Mouse (Mus musculus): ENCODE data around the gene Sipa1l3. TPM values are rescaled to one million over a fixed set of nuclear protein-coding genes. Genes with fewer than 3 reads are reported as not detected.

Gene Sipa1l3
- polyA plus RNA-seq, 2 experiments, result 16.2 to 39.0 TPM

- no peak for TF ChIP-seq POLR2A (IDR thresholded peaks at IDR 0.05; ENCODE audit: borderline replicate concordance, extremely low read depth, insufficient read depth, insufficient read length)
- ATAC-seq (ENCODE audit: low FRiP score, low read depth) (peak; percentile 81), DNase-seq (ENCODE audit: low spot score) (peak; percentile 78)
- Histone ChIP-seq H3K36me3 (ENCODE audit: control insufficient read depth, insufficient read depth, low read length) (peaks cover 67% of the 10 kb centered on the region), H3K4me1 (ENCODE audit: control insufficient read depth, insufficient read depth, low read length) (no peaks in the 10 kb centered on the region), H3K4me2 (replicated peaks; ENCODE audit: low read depth, low read length, severe bottlenecking) (no peak overlapping the region), H3K9me3 (ENCODE audit: control insufficient read depth, low read length) (no peaks in the 10 kb centered on the region), H3K27ac (replicated peaks; ENCODE audit: low read depth, low read length) (no peak overlapping the region), H3K4me3 (replicated peaks; ENCODE audit: low read length) (no peak overlapping the region), H3K27me3 (ENCODE audit: control insufficient read depth, insufficient read depth, low read length) (no peaks in the 10 kb centered on the region), H3K9ac (ENCODE audit: low read depth, low read length, severe bottlenecking) (no peak overlapping the region)
- WGBS, result 31% methylated on average over 10 of the region's 10 CpGs
Measured at GRCm38 (mm10) chr7:29383255-29383654, 135.2 kb downstream of the Sipa1l3 start.

- Histone ChIP-seq H3K27me3 (ENCODE audit: control insufficient read depth, insufficient read depth, low read length) (no peaks in the 10 kb centered on the region), H3K27ac (replicated peaks; ENCODE audit: low read depth, low read length) (no peak overlapping the region), H3K4me1 (ENCODE audit: control insufficient read depth, insufficient read depth, low read length) (no peaks in the 10 kb centered on the region), H3K9ac (ENCODE audit: low read depth, low read length, severe bottlenecking) (no peak overlapping the region), H3K9me3 (ENCODE audit: control insufficient read depth, low read length) (no peaks in the 10 kb centered on the region), H3K4me3 (replicated peaks; ENCODE audit: low read length) (no peak overlapping the region), H3K4me2 (replicated peaks; ENCODE audit: low read depth, low read length, severe bottlenecking) (no peak overlapping the region), H3K36me3 (ENCODE audit: control insufficient read depth, insufficient read depth, low read length) (peaks cover 71% of the 10 kb centered on the region)
- no peak for TF ChIP-seq POLR2A (IDR thresholded peaks at IDR 0.05; ENCODE audit: borderline replicate concordance, extremely low read depth, insufficient read depth, insufficient read length)
- DNase-seq (ENCODE audit: low spot score) (no peak), ATAC-seq (ENCODE audit: low FRiP score, low read depth) (no peak)
- WGBS, result 91% methylated on average over 7 of the region's 7 CpGs
Measured at GRCm38 (mm10) chr7:29381466-29382040, 136.9 kb downstream of the Sipa1l3 start.

- Histone ChIP-seq H3K36me3 (ENCODE audit: control insufficient read depth, insufficient read depth, low read length) (peaks cover 51% of the 10 kb centered on the region), H3K4me2 (replicated peaks; ENCODE audit: low read depth, low read length, severe bottlenecking) (no peak overlapping the region), H3K4me1 (ENCODE audit: control insufficient read depth, insufficient read depth, low read length) (no peaks in the 10 kb centered on the region), H3K4me3 (replicated peaks; ENCODE audit: low read length) (no peak overlapping the region), H3K27me3 (ENCODE audit: control insufficient read depth, insufficient read depth, low read length) (no peaks in the 10 kb centered on the region), H3K27ac (replicated peaks; ENCODE audit: low read depth, low read length) (no peak overlapping the region), H3K9me3 (ENCODE audit: control insufficient read depth, low read length) (no peaks in the 10 kb centered on the region), H3K9ac (ENCODE audit: low read depth, low read length, severe bottlenecking) (no peak overlapping the region)
- WGBS, result 84% methylated on average over 6 of the region's 6 CpGs
- DNase-seq (ENCODE audit: low spot score), result no peak
- no peak for ATAC-seq (ENCODE audit: low FRiP score, low read depth)
- TF ChIP-seq POLR2A (IDR thresholded peaks at IDR 0.05; ENCODE audit: borderline replicate concordance, extremely low read depth, insufficient read depth, insufficient read length), result no peak
Measured at GRCm38 (mm10) chr7:29374054-29374453, 144.4 kb downstream of the Sipa1l3 start.

- ATAC-seq (ENCODE audit: low FRiP score, low read depth), result no peak
Measured at GRCm38 (mm10) chr7:29372123-29372522, 146.3 kb downstream of the Sipa1l3 start.

GRCm38 (mm10) chr7:29370031-29370430 lies 148.4 kb downstream of the Sipa1l3 start:
- Histone ChIP-seq H3K27me3 (ENCODE audit: control insufficient read depth, insufficient read depth, low read length) (no peaks in the 10 kb centered on the region), H3K4me1 (ENCODE audit: control insufficient read depth, insufficient read depth, low read length) (no peaks in the 10 kb centered on the region), H3K9me3 (ENCODE audit: control insufficient read depth, low read length) (no peaks in the 10 kb centered on the region), H3K27ac (replicated peaks; ENCODE audit: low read depth, low read length) (no peak overlapping the region), H3K36me3 (ENCODE audit: control insufficient read depth, insufficient read depth, low read length) (peaks cover 35% of the 10 kb centered on the region), H3K4me3 (replicated peaks; ENCODE audit: low read length) (no peak overlapping the region), H3K4me2 (replicated peaks; ENCODE audit: low read depth, low read length, severe bottlenecking) (no peak overlapping the region), H3K9ac (ENCODE audit: low read depth, low read length, severe bottlenecking) (no peak overlapping the region)
- no peak for ATAC-seq (ENCODE audit: low FRiP score, low read depth)
- no peak for TF ChIP-seq POLR2A (IDR thresholded peaks at IDR 0.05; ENCODE audit: borderline replicate concordance, extremely low read depth, insufficient read depth, insufficient read length)
- 54% methylated on average over 6 of the region's 6 CpGs for WGBS
- DNase-seq (ENCODE audit: low spot score), result peak; percentile 33

More at GRCm38 (mm10) chr7:29372123-29372522, 146.3 kb downstream of the Sipa1l3 start:
- peaks cover 37% of the 10 kb centered on the region for H3K36me3 ChIP-seq (ENCODE audit: control insufficient read depth, insufficient read depth, low read length)
- H3K9me3 ChIP-seq (ENCODE audit: control insufficient read depth, low read length), result no peaks in the 10 kb centered on the region
- no peak overlapping the region for H3K9ac ChIP-seq (ENCODE audit: low read depth, low read length, severe bottlenecking)
- H3K4me1 ChIP-seq (ENCODE audit: control insufficient read depth, insufficient read depth, low read length), result no peaks in the 10 kb centered on the region
- 92% methylated on average over 5 of the region's 5 CpGs for WGBS
- DNase-seq (ENCODE audit: low spot score), result no peak
- H3K4me2 ChIP-seq (replicated peaks; ENCODE audit: low read depth, low read length, severe bottlenecking), result no peak overlapping the region
- H3K4me3 ChIP-seq (replicated peaks; ENCODE audit: low read length), result no peak overlapping the region
- no peak for TF ChIP-seq POLR2A (IDR thresholded peaks at IDR 0.05; ENCODE audit: borderline replicate concordance, extremely low read depth, insufficient read depth, insufficient read length)
- no peaks in the 10 kb centered on the region for H3K27me3 ChIP-seq (ENCODE audit: control insufficient read depth, insufficient read depth, low read length)
- H3K27ac ChIP-seq (replicated peaks; ENCODE audit: low read depth, low read length), result no peak overlapping the region

- H3K9ac ChIP-seq (ENCODE audit: low read depth, low read length, severe bottlenecking), result no peak overlapping the region
- DNase-seq (ENCODE audit: low spot score) (no peak), ATAC-seq (ENCODE audit: low FRiP score, low read depth) (no peak)
- H3K4me3 ChIP-seq (replicated peaks; ENCODE audit: low read length), result no peak overlapping the region
- TF ChIP-seq POLR2A (IDR thresholded peaks at IDR 0.05; ENCODE audit: borderline replicate concordance, extremely low read depth, insufficient read depth, insufficient read length), result no peak
- H3K36me3 ChIP-seq (ENCODE audit: control insufficient read depth, insufficient read depth, low read length), result peaks cover 32% of the 10 kb centered on the region
- H3K9me3 ChIP-seq (ENCODE audit: control insufficient read depth, low read length), result no peaks in the 10 kb centered on the region
- no peak overlapping the region for H3K27ac ChIP-seq (replicated peaks; ENCODE audit: low read depth, low read length)
- 24% methylated on average over 5 of the region's 5 CpGs for WGBS
- no peak overlapping the region for H3K4me2 ChIP-seq (replicated peaks; ENCODE audit: low read depth, low read length, severe bottlenecking)
- H3K4me1 ChIP-seq (ENCODE audit: control insufficient read depth, insufficient read depth, low read length), result no peaks in the 10 kb centered on the region
- no peaks in the 10 kb centered on the region for H3K27me3 ChIP-seq (ENCODE audit: control insufficient read depth, insufficient read depth, low read length)
Measured at GRCm38 (mm10) chr7:29368004-29368320, 150.5 kb downstream of the Sipa1l3 start.

All from limb, embryonic 14.5 days (tissue).